Mouse (Mus musculus): ENCODE measurements at regions not wholly inside any gene's neighbourhood (a gene's known extent, or its start where the extent isn't known, plus 50 kb on each side); places are given as distances from the start of the nearest gene placed in this dataset.

DNA sequence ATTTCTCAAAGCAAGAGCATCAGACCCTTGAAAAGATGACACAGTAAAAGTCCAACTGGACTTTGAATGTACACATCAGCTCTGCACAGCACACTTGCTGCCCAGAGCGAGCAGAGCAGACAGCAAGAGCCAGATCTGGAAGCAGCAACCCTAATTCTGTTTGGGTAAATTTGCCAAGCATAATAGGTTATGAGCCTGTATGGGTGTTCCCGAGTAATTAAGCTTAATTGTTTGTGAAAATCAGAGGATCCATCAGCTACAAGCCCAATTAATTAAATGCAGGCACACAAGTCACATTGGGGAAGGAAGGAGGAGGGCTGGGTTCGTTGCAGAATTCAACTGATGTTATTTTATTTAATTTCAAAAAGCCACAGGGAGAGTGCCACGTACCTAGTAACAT is 113.9 kb upstream of the Msx2 start:
- no peak for DNase-seq (ENCODE audit: low read depth, low spot score)

GRCm38 (mm10) chr13:53584504-53585130 is 111.7 kb upstream of the Msx2 start:
- DNase-seq (ENCODE audit: low read depth, low spot score), result no peak

DNA sequence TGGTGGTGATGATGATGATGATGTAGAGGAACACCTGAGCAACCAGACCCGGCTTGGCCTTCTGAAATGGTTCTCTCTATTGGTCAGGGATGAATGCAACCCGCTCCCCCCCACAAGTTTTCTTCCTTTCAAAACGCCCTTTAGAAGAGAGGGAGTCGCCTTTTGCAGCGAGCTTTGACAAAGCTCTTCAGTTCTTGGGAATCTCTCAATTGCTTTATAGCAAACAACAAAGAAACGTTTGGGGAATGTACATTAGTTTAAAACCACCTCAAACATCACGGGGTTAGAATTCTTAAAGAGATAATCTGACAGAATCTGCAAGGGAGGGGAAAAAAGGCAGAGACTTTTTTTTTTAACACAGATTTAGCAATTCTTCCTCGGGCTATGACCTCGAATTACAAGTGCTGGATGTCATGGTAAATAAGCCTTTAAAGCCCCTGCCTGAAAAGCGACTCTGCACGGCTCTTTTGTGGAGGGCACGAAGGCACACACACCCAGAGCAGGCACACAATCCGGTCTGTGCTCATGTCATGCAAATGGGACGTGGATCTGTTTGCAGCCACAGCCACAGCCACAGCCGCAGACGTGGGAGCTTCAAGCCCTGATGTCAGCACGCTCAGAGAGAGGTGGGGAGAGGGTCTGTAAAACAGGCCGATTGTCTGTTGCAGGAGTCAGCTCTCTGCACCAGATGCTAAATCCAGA is 81.2 kb upstream of the Msx2 start:
- DNase-seq (ENCODE audit: low read depth, low spot score), result no peak

- DNase-seq (ENCODE audit: low read depth, low spot score), result no peak
These were observed 80.5 kb upstream of the Msx2 start for GRCm38 (mm10) chr13:53553192-53553875.

- DNase-seq (ENCODE audit: low read depth, low spot score), result no peak
These were observed 75.5 kb upstream of the Msx2 start for GRCm38 (mm10) chr13:53548396-53548795.

GRCm38 (mm10) chr13:53543291-53543690 is 70.4 kb upstream of the Msx2 start:
- DNase-seq (ENCODE audit: low read depth, low spot score), result peak; percentile 84

- no peak for DNase-seq (ENCODE audit: low read depth, low spot score)
These were observed 66.9 kb upstream of the Msx2 start for GRCm38 (mm10) chr13:53539797-53540196.

DNA sequence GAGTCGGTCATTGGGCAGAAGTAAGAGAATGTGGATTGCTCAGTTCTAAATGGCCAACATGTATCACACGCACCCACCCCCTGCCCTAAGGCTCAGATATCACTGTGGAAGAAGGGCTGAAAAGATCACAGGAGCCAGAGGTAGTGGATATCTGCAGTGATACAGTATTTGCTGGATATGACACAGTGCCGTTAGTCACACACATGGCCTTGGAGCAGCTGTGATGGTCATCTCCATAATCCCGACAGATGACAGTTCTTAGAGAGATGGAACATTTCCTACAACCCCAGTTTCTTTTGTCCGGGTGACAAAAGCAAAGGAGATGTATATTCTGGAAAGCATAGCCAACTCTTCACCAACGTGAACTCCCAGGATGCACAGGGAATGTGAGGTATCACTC is 65.1 kb upstream of the Msx2 start:
- no peak for DNase-seq (ENCODE audit: low read depth, low spot score)

GRCm38 (mm10) chr13:53535781-53536425 is 63.0 kb upstream of the Msx2 start:
- no peak for DNase-seq (ENCODE audit: low read depth, low spot score)

DNA sequence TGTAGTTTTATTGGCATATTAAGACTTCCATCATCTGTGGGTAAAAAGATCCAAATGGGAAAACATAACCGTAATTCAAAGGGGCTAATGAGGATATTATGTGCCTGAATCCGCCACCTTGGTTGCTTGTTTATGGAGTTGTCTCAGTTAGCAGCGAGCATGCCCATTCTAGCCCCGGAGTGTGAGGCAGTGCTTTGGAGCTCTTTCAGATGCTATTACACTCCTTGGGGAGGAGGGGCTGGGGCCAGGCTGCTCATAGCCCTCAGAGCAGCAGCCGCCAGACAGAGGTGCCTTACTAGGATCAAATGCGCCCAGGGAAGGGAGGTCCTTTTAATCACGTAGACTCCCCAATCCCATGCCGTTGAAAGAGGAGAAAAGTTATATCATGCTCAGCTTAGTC is 60.9 kb upstream of the Msx2 start:
- no peak for DNase-seq (ENCODE audit: low read depth, low spot score)

DNA sequence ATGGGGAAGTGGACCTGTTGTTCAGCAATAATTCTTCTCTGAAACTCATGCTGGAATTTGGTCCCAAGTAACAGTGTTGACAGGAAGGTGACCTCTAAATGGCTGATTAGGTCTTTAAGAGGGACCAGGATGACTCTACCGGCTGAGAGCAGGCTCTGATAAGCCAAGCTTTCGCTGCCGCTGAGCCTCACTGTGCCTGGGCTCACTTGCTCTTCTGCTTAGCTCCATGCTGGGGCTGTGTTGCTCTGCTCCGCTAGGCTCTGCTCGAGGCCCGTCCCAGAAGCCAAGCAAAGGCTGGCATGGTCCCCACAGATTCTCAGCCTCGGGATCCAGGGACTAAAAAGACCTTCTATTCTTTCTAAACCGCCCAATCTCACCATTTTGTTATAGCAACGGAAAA is 54.0 kb upstream of the Msx2 start:
- DNase-seq (ENCODE audit: low read depth, low spot score), result no peak

GRCm38 (mm10) chr13:53522807-53523206 is 49.9 kb upstream of the Msx2 start:
- no peak for DNase-seq (ENCODE audit: low read depth, low spot score)

Measured in forelimb bud, embryonic 11.5 days (tissue).